Mouse (Mus musculus) heart, embryonic 11.5 days (tissue): ENCODE results near the gene Sec16a. TPM values are rescaled to one million over a fixed set of nuclear protein-coding genes. Genes with fewer than 3 reads are reported as not detected.

Experiments used
- ATAC-seq: fragments of 200-750 bp; cut with Nextera tagmentation; replicated peaks from 2 replicates; pipeline ENCODE4 v1.8.0; 2017; ENCODE audit warnings: moderate library complexity; ENCODE audit not compliant: insufficient number of reproducible peaks, low FRiP score, low TSS enrichment
- H3K27ac ChIP-seq: fragments of 300-500 bp; sonication (generic); 2 replicates; pipeline ENCODE4 v1.5.1; 2014; ENCODE audit warnings: mild to moderate bottlenecking, low read depth, low read length
- H3K27me3 ChIP-seq: fragments of 300-500 bp; sonication (generic); 2 replicates; pipeline ENCODE4 v1.6.1; 2014; ENCODE audit warnings: mild to moderate bottlenecking, low read length, mixed read lengths; ENCODE audit not compliant: control insufficient read depth, insufficient read depth
- H3K36me3 ChIP-seq: fragments of 300-500 bp; sonication (generic); 2 replicates; pipeline ENCODE4 v1.6.1; 2014; ENCODE audit warnings: mild to moderate bottlenecking, low read length, moderate library complexity, mixed read lengths; ENCODE audit not compliant: control insufficient read depth, insufficient read depth
- H3K4me1 ChIP-seq: fragments of 300-500 bp; sonication (generic); 2 replicates; pipeline ENCODE4 v1.6.1; 2014; ENCODE audit warnings: low read length; ENCODE audit not compliant: control insufficient read depth, insufficient read depth
- H3K4me2 ChIP-seq: fragments of 300-500 bp; sonication (generic); 2 replicates; pipeline ENCODE4 v1.6.1; 2014; ENCODE audit warnings: mild to moderate bottlenecking, moderate library complexity
- H3K4me3 ChIP-seq: fragments of 300-500 bp; sonication (generic); 2 replicates; pipeline ENCODE4 v1.5.1; 2014; ENCODE audit warnings: low read depth, low read length
- H3K9ac ChIP-seq: fragments of 300-500 bp; sonication (generic); 2 replicates; pipeline ENCODE4 v1.6.1; 2014; ENCODE audit warnings: mild to moderate bottlenecking, low read depth, low read length, moderate library complexity
- H3K9me3 ChIP-seq: fragments of 300-500 bp; sonication (generic); replicated peaks from 2 replicates; pipeline ENCODE4 v1.6.1; 2016; ENCODE audit warnings: low read length; ENCODE audit not compliant: control insufficient read depth
- WGBS: fragments of 180-500 bp; shearing (Covaris S2); extraction: QIAGEN DNeasy Blood & Tissue Kit; methylation state at CpG from one replicate; pipeline ENCODE4 v1.1.7; 2014; ENCODE audit not compliant: insufficient replicate concordance; 5-methylcytosine and 5-hydroxymethylcytosine counted together
- polyA plus RNA-seq: library from polyadenylated mRNA; unstranded; fragments of >200 nt; fragmentation: Nextera tagmentation; extraction: Ambion mirVana; gene quantifications from 2 replicates; pipeline ENCODE4 v1.2.1, GENCODE M21; 2014

Sec16a gene
- polyA plus RNA-seq, 1 experiment from 2014 or later = 23.6 TPM

DNA sequence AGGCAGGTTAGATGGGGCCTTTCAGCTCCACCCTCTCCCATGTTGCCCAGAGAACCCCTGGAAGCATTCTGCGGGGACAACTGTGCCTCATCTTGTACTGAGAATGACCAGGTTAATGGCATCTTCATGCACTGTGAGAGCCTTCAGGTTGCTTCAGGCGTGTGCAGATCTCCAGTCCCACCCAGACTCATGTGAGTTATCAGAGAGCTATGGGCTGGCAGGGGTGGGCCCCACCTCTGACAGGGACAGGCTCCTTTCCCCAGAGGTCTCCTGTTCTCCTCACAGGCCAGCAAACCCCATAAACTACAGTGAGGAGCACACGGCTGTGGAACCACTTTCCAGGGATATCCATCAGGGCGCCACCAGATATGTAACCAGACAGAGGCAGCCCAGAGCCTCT, 44.0 kb downstream of the Sec16a start:
- WGBS = 73% methylated on average over 4 of the region's 4 CpGs
- H3K36me3 ChIP-seq = peaks cover 37% of the 10 kb centered on the region
- no peaks in the 10 kb centered on the region for H3K27me3 ChIP-seq
- H3K9ac ChIP-seq = no peak overlapping the region
- 0 out of 2 replicates have a peak, but pooled peaks cover 3% of the 10 kb centered on the region for H3K4me1 ChIP-seq
- no peak overlapping the region for H3K27ac ChIP-seq
- H3K4me2 ChIP-seq = no peak overlapping the region
- H3K4me3 ChIP-seq = no peak overlapping the region
- no peaks in the 10 kb centered on the region for H3K9me3 ChIP-seq
- no peak for ATAC-seq

DNA sequence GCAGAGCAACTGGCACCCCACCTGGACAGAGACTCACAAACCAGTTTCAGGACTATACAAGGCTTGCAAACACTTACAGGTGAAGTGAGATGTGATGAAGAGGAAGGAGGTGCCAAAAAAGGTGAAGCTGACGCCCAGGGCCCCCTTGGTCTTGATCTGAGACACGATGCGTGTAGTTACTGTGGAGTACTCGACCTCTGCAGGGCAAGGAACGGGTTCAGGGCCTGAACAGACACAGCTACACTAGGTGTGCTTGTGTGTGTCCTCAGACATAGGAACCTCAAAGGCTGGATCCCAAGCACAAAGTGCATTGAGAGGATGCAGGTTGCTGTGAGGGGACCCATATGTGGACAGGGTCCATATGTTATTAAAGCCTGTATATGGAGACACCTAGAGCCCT, 44.7 kb downstream of the Sec16a start:
- H3K4me3 ChIP-seq = no peak overlapping the region
- no peak overlapping the region for H3K9ac ChIP-seq
- 89% methylated on average over 5 of the region's 5 CpGs for WGBS
- H3K4me1 ChIP-seq = 0 out of 2 replicates have a peak, but pooled peaks cover 3% of the 10 kb centered on the region
- H3K4me2 ChIP-seq = no peak overlapping the region
- no peak for ATAC-seq
- H3K27me3 ChIP-seq = no peaks in the 10 kb centered on the region
- H3K36me3 ChIP-seq = peaks cover 45% of the 10 kb centered on the region
- H3K27ac ChIP-seq = no peak overlapping the region
- no peaks in the 10 kb centered on the region for H3K9me3 ChIP-seq

DNA sequence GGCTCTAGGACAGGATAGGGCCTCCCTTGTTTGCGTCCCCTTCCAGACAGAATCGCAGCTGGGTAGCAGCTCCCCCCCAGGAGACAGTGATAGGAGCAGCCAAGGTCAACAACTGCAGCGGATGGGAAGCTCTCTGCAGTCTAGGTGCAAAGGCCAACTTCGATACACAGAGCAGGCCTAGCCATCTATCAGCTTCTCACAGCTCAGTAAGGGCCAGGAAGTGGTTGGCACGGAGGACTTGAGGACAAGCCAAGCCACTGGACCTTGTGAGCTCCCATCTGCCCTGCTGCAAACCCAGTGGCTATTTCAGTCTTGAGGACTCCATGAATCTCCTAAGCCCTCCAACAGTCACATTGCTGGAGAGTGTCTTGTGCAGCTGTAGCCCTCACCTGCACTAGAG, 45.4 kb downstream of the Sec16a start:
- Histone ChIP-seq H3K4me3 (no peak overlapping the region), H3K4me1 (0 out of 2 replicates have a peak, but pooled peaks cover 3% of the 10 kb centered on the region), H3K9me3 (no peaks in the 10 kb centered on the region), H3K27me3 (no peaks in the 10 kb centered on the region), H3K9ac (no peak overlapping the region), H3K27ac (no peak overlapping the region), H3K36me3 (peaks cover 50% of the 10 kb centered on the region), H3K4me2 (no peak overlapping the region)
- 60% methylated on average over 5 of the region's 5 CpGs for WGBS
- 0 out of 2 replicates have a peak, but pooled peaks have one; percentile 12 for ATAC-seq

DNA sequence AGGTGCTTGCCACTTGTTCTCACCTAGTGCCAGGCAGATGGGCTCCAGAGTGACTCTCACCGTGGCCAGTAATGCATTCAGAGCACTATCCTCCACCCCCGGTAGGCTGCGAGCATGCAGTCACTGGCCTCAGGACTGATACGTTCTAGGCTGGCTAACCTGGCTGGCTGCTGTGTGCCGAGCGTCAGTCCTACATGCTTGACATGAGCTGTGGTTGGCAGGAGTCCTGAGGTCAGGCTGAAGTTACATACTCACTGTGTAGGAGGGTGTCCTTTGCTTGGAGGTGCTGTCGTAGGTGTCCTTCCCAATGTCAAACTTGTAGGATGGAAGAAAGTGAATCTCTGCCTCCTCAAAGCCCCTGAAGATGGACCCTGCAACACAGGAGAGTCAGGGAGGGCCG, 46.0 kb downstream of the Sec16a start:
- no peak overlapping the region for H3K9ac ChIP-seq
- 0 out of 2 replicates have a peak, but pooled peaks cover 3% of the 10 kb centered on the region for H3K4me1 ChIP-seq
- H3K27me3 ChIP-seq = no peaks in the 10 kb centered on the region
- no peak for ATAC-seq
- H3K27ac ChIP-seq = no peak overlapping the region
- WGBS = 93% methylated on average over 8 of the region's 8 CpGs
- H3K4me2 ChIP-seq = no peak overlapping the region
- no peak overlapping the region for H3K4me3 ChIP-seq
- peaks cover 54% of the 10 kb centered on the region for H3K36me3 ChIP-seq
- no peaks in the 10 kb centered on the region for H3K9me3 ChIP-seq

DNA sequence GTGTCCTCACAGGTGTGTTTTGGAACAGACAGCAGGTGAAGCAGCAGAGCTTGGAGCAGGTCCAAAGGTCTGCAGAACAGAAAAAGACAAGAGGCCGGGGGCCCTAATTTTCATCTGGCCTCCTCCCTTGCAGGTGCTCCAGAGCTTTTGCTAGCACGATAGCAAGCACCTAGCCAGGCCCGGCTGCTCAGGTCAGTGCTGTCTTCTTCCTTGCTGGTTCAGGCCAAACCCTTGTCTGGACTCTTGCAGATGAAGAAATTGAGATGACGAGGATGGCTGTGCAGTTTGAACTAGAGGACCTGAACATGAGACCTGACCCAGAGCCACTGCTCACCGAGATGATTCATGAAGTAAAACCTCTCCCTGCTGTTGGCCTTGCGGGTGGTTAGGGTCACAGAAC, 53.4 kb downstream of the Sec16a start:
- no peak for ATAC-seq
- H3K27me3 ChIP-seq = no peaks in the 10 kb centered on the region
- H3K9me3 ChIP-seq = no peaks in the 10 kb centered on the region
- WGBS = 93% methylated on average over 6 of the region's 6 CpGs
- H3K9ac ChIP-seq = no peak overlapping the region
- H3K27ac ChIP-seq = no peak overlapping the region
- H3K4me1 ChIP-seq = peaks cover 9% of the 10 kb centered on the region
- H3K4me3 ChIP-seq = no peak overlapping the region
- no peak overlapping the region for H3K4me2 ChIP-seq
- H3K36me3 ChIP-seq = peaks cover 51% of the 10 kb centered on the region

DNA sequence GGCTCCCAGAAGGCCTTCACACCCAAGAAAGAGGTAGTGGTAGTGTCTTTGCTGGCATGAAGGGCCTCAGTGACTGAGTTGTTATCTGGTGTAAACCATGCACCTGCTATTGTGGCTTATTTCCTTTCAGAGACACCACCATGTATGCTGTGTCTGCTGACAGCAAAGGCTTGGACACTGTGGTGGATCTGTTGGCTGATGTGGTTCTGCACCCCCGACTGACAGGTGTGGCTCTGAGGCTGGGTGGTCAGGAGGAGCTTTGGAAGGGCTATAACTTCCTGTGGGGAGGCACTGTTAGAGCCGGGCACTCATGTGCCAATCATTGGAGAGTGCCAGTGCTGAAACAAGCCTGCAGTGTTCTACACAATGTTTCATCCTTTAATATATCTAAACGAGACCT, 54.1 kb downstream of the Sec16a start:
- 82% methylated on average over 3 of the region's 3 CpGs for WGBS

DNA sequence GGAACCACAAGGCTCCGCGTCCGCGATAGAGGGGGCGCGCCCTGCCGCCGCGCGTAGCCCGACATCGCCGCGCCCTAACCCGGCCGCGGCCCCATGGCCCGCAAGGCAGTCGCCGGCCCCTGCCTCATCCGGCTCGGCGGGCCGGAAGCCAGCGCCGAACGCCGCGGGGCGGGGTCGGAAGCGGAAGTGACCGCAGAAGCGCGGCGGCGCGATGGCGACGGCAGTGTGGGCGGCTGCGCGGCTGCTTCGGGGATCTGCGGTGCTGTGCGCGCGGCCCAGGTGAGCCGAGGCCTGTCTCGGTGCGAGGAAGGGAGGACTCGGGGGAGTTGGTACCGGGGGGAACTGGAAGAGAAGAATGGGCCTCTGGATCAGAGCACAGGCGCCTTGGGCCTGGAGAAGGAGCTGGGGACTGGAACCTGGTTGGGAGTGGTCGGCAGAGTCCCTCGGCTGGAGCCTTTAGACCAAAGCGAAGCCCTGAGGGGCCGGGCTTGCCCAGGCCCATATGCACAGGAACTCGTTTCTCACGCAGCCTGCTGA, 55.8 kb downstream of the Sec16a start, which contains the start of the genes Entr1 and Pmpca:
Gene Entr1 (minus strand): TSS at position 163 of the 537 bp plus-strand sequence.
Gene Pmpca (plus strand): TSS at position 186 of the 537 bp plus-strand sequence.
- Histone ChIP-seq H3K4me1 (peaks cover 9% of the 10 kb centered on the region), H3K36me3 (peaks cover 44% of the 10 kb centered on the region)
- under 1% methylated on average over 45 of the region's 60 CpGs for WGBS

More for the DNA sequence above, 54.1 kb downstream of the Sec16a start:
- no peak overlapping the region for H3K4me2 ChIP-seq
- ATAC-seq = no peak
- no peak overlapping the region for H3K27ac ChIP-seq
- H3K36me3 ChIP-seq = peaks cover 48% of the 10 kb centered on the region
- H3K9ac ChIP-seq = no peak overlapping the region
- H3K27me3 ChIP-seq = no peaks in the 10 kb centered on the region
- H3K4me1 ChIP-seq = peaks cover 9% of the 10 kb centered on the region
- no peaks in the 10 kb centered on the region for H3K9me3 ChIP-seq
- H3K4me3 ChIP-seq = no peak overlapping the region

DNA sequence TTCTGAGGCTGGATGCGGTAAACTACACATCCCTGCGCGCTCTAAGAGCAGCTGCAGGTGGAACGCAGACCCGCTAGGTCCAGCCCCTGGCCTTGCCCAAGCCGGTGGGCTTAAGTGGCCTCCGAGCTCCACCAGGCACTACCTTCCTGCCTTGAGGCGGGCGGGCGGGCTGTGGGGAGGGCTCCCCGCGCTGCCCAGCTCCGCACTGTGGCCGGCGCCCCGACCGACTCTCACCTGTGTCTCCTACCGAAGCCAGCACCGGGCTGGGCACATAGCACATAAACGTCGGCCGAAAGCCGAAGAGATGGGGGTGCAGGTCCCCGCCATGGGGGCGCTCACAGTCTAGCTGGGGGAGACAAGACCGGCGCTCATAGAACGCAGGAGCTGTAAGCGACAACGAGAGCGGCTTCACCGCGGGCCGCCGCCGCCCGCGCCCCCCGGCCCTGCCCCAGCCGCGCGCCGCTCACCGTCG, 56.3 kb downstream of the Sec16a start:
- Histone ChIP-seq H3K9ac (peak overlapping the region; percentile 82), H3K27ac (peak overlapping the region; percentile 50; the same call in 1 of the 2 replicates), H3K27me3 (no peaks in the 10 kb centered on the region), H3K4me3 (peak overlapping the region; percentile 97), H3K9me3 (no peaks in the 10 kb centered on the region), H3K36me3 (peaks cover 47% of the 10 kb centered on the region), H3K4me2 (peak overlapping the region; percentile 90), H3K4me1 (peaks cover 9% of the 10 kb centered on the region)
- ATAC-seq = peak; percentile 56
- under 1% methylated on average over 40 of the region's 45 CpGs for WGBS

More for the DNA sequence above, 55.8 kb downstream of the Sec16a start, which contains the start of the genes Entr1 and Pmpca:
- Histone ChIP-seq H3K4me2 (peak within 1 kb of the TSS; percentile 90), H3K4me3 (peak within 1 kb of the TSS; percentile 97), H3K9ac (peak within 1 kb of the TSS; percentile 82), H3K9me3 (no peaks in the 10 kb centered on the region), H3K27me3 (no peaks in the 10 kb centered on the region), H3K27ac (peak within 1 kb of the TSS; percentile 50)
- ATAC-seq = peak; percentile 78

DNA sequence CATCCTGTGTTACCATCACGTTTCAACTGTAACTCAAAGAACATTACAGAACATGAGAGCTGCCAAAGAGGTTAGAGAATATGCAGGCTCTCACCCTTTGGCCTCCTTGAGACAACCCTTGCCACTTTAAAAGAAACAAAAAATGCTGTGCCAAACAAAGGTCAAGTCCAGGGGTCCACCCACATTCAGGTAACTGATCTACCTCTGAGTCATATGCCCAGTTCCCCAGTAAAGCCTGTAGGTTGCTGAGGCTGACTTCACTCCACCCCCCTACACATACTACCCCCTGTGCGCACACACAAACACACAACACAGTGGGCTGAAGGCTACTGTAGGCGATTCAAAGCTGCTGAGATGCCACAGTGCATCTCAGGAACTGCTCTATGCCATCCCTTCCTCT, 57.3 kb downstream of the Sec16a start:
- WGBS = 83% methylated on average over 3 of the region's 3 CpGs
- no peak overlapping the region for H3K4me3 ChIP-seq

More for the DNA sequence above, 57.3 kb downstream of the Sec16a start:
- no peaks in the 10 kb centered on the region for H3K9me3 ChIP-seq
- no peak overlapping the region for H3K27ac ChIP-seq
- no peak for ATAC-seq
- H3K9ac ChIP-seq = no peak overlapping the region
- peak overlapping the region; percentile 90 for H3K4me2 ChIP-seq
- H3K36me3 ChIP-seq = peaks cover 48% of the 10 kb centered on the region
- H3K4me1 ChIP-seq = peaks cover 9% of the 10 kb centered on the region
- H3K27me3 ChIP-seq = no peaks in the 10 kb centered on the region
